Mouse (Mus musculus): ENCODE data around the gene Mus81.

DNA sequence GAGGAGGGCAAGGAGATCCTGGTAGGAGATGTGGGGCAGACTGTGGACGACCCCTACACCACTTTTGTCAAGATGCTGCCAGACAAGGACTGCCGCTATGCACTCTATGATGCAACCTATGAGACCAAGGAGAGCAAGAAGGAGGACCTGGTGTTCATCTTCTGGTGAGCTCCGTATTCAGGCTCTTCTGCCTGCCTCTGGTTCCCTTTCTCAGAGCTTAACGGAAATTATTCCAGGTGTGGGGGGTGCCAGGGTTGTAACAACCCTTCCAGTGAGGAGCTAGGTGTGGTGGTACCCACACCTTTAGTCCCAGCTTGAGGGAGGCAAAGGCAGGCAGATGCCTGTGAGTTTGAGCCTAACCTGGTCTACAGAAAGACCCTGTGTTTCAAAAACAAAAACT, 4.4 kb upstream of the Mus81 start:
- TF ChIP-seq ZC3H11A (IDR thresholded peaks at IDR 0.05; ENCODE audit: borderline replicate concordance, low read depth, low read length) (no peak), CHD2 (IDR thresholded peaks at IDR 0.05; ENCODE audit: low read depth, low read length) (no peak), MAFK (IDR thresholded peaks at IDR 0.05; ENCODE audit: insufficient read depth, low read depth, low read length) (no peak), HCFC1 (IDR thresholded peaks at IDR 0.05; ENCODE audit: borderline replicate concordance, insufficient read depth, low read length) (no peak)

Measured in ES-E14 (cell line).